Mouse (Mus musculus): ENCODE measurements around the gene Ggt1.

DNA sequence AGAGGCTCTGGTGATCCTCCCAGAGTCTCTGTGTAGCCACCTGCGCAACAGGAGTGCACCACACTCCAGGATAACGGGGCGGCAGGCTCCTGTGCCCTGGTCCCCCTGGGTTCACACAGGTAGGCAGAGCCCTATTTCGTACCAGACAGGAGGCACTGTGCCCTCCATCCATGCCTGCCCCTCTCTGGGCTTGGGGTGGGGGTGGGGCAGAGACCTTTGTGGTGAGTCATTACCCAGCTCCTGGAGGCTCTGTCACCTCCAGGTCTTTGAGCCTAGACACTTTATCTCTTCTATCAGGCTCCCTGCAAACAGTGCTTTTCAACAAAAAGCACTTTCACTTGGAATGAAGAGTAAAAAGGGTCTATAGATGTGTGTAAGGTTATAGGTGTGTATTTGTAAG, 7.4 kb downstream of the Ggt1 start:
- TF ChIP-seq CTCF (IDR thresholded peaks at IDR 0.05; ENCODE audit: borderline replicate concordance, extremely low read depth, insufficient read depth, insufficient read length) (no peak), POLR2A (IDR thresholded peaks at IDR 0.05; ENCODE audit: borderline replicate concordance, extremely low read depth, insufficient read depth, insufficient read length, poor library complexity, severe bottlenecking) (no peak)

Measured in brain, embryonic 14.5 days (tissue).